ENCODE assay signal across 25 mouse cellular contexts in the genomic region with DNA sequence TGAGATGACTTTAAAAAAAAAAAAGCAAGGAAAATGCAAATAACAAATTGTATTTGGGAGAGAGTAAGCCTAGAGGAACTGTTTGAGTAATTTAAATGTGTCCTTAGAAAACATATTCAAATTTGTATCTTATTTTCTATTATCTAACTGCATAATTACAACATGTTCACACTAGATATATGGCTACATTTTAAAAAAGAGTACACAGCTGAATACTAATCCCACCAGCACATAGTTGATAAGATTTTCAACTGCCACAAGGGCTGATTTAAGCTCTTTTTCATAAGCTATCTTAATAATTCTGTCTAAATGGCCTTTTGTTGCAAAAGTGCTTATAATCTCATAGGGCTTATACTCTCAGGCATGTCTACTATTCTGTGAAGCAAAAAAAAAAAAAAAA.
"Had no signal": no experiment of that assay in that cellular context is flagged by ENCODE, and none has a peak within 500 bp of the region (broad histone marks: within the 10 kb centered on the region; RNA-seq: fewer than 3 reads in every experiment).

No protein-coding gene starts in this region.

- H3K27ac ChIP-seq: embryonic facial prominence, embryonic 10.5 days; embryonic facial prominence, embryonic 12.5 days; embryonic facial prominence, embryonic 13.5 days; embryonic facial prominence, embryonic 15.5 days; forebrain, embryonic 10.5 days; forebrain, embryonic 12.5 days; forebrain, embryonic 13.5 days; forebrain, embryonic 15.5 days; gastrocnemius, adult 2 months; heart, adult 2 months had no signal

- H3K9ac ChIP-seq: embryonic facial prominence, embryonic 12.5 days; embryonic facial prominence, embryonic 13.5 days; embryonic facial prominence, embryonic 15.5 days; forebrain, embryonic 12.5 days; forebrain, embryonic 13.5 days; forebrain, embryonic 15.5 days; forebrain, postnatal 0 days had no signal

- H3K36me3 ChIP-seq: embryonic facial prominence, embryonic 10.5 days; embryonic facial prominence, embryonic 12.5 days; embryonic facial prominence, embryonic 13.5 days; embryonic facial prominence, embryonic 15.5 days; forebrain, embryonic 10.5 days; forebrain, embryonic 12.5 days; forebrain, embryonic 15.5 days had no signal

- H3K4me1 ChIP-seq: embryonic facial prominence, embryonic 10.5 days; embryonic facial prominence, embryonic 12.5 days; embryonic facial prominence, embryonic 13.5 days; embryonic facial prominence, embryonic 15.5 days; forebrain, embryonic 10.5 days; forebrain, embryonic 12.5 days; forebrain, embryonic 13.5 days; forebrain, embryonic 15.5 days had no signal

- H3K9me3 ChIP-seq: embryonic facial prominence, embryonic 10.5 days; embryonic facial prominence, embryonic 12.5 days; embryonic facial prominence, embryonic 13.5 days; embryonic facial prominence, embryonic 15.5 days; forebrain, embryonic 10.5 days; forebrain, embryonic 12.5 days; forebrain, embryonic 13.5 days; forebrain, embryonic 15.5 days had no signal

- H3K27me3 ChIP-seq: embryonic facial prominence, embryonic 12.5 days; embryonic facial prominence, embryonic 13.5 days; embryonic facial prominence, embryonic 15.5 days; forebrain, embryonic 12.5 days; forebrain, embryonic 13.5 days; forebrain, embryonic 15.5 days had no signal

- H3K4me3 ChIP-seq: embryonic facial prominence, embryonic 10.5 days; embryonic facial prominence, embryonic 12.5 days; embryonic facial prominence, embryonic 13.5 days; embryonic facial prominence, embryonic 15.5 days; erythroblast, embryonic 14.5 days; forebrain, embryonic 10.5 days; forebrain, embryonic 12.5 days; forebrain, embryonic 13.5 days; forebrain, embryonic 15.5 days; gastrocnemius, adult 2 months; heart, adult 2 months had no signal

- DNase-seq: cerebellum, adult 9-10 months; cerebellum, adult 9-11 months; cerebellum, postnatal 10 days; cerebellum, postnatal 14 days; cerebellum, postnatal 25 days; cerebellum, postnatal 36 days; embryo, embryonic 11 days; forebrain, postnatal 0 days; gastrocnemius, adult 2 months; gastrocnemius, postnatal 10 days; gastrocnemius, postnatal 14 days; gastrocnemius, postnatal 25 days; gastrocnemius, postnatal 36 days; heart, adult 11 months; heart, adult 18-20 months; heart, adult 2 months had no signal
